Mouse (Mus musculus) limb, embryonic 14.5 days (tissue): ENCODE data around the gene Irf2. TPM values are rescaled to one million over a fixed set of nuclear protein-coding genes. Genes with fewer than 3 reads are reported as not detected.

ENCODE experiments used
- ATAC-seq: fragments of 200-750 bp; cut with Nextera tagmentation; 2 replicates; pipeline ENCODE4 v1.8.0; 2017; ENCODE audit warnings: low read depth, moderate number of reproducible peaks, moderate TSS enrichment; ENCODE audit not compliant: low FRiP score
- DNase-seq: peaks from one replicate; pipeline ENCODE4 v3.0.0-alpha.2; 2015; ENCODE audit warnings: low spot score
- H3K27ac ChIP-seq: fragments of 300-500 bp; sonication (generic); replicated peaks from 2 replicates; pipeline ENCODE4 v1.5.1; 2014; ENCODE audit warnings: low read depth, mild to moderate bottlenecking, low read length, moderate library complexity, mixed read lengths
- H3K27me3 ChIP-seq: fragments of 300-500 bp; sonication (generic); 2 replicates; pipeline ENCODE4 v1.6.1; 2014; ENCODE audit warnings: low read length, mixed read lengths; ENCODE audit not compliant: control insufficient read depth, insufficient read depth
- H3K36me3 ChIP-seq: fragments of 300-500 bp; sonication (generic); 2 replicates; pipeline ENCODE4 v1.6.1; 2014; ENCODE audit warnings: mild to moderate bottlenecking, low read length, moderate library complexity, mixed read lengths; ENCODE audit not compliant: control insufficient read depth, insufficient read depth
- H3K4me1 ChIP-seq: fragments of 300-500 bp; sonication (generic); 2 replicates; pipeline ENCODE4 v1.6.1; 2014; ENCODE audit warnings: antibody characterized with exemption, low read length, mixed read lengths; ENCODE audit not compliant: control insufficient read depth, insufficient read depth
- H3K4me2 ChIP-seq: fragments of 300-500 bp; sonication (generic); replicated peaks from 2 replicates; pipeline ENCODE4 v1.6.1; 2014; ENCODE audit warnings: low read depth, mild to moderate bottlenecking, low read length, moderate library complexity; ENCODE audit not compliant: severe bottlenecking
- H3K4me3 ChIP-seq: fragments of 300-500 bp; sonication (generic); replicated peaks from 2 replicates; pipeline ENCODE4 v1.5.1; 2014; ENCODE audit warnings: low read length
- H3K9ac ChIP-seq: fragments of 300-500 bp; sonication (generic); 2 replicates; pipeline ENCODE4 v1.6.1; 2014; ENCODE audit warnings: mild to moderate bottlenecking, low read depth, low read length, moderate library complexity; ENCODE audit not compliant: severe bottlenecking
- H3K9me3 ChIP-seq: fragments of 300-500 bp; sonication (generic); 2 replicates; pipeline ENCODE4 v1.6.1; 2016; ENCODE audit warnings: low read length; ENCODE audit not compliant: control insufficient read depth
- POLR2A ChIP-seq: fragments of 200-500 bp; IDR thresholded peaks from 2 replicates; pipeline ENCODE4 v1.8.0; 2012; ENCODE audit warnings: inconsistent platforms, mild to moderate bottlenecking, moderate library complexity, borderline replicate concordance; ENCODE audit not compliant: insufficient read depth, insufficient read length; ENCODE audit errors: extremely low read depth
- WGBS: fragments of 180-500 bp; shearing (Covaris S2); extraction: QIAGEN DNeasy Blood & Tissue Kit; methylation state at CpG from one replicate; pipeline ENCODE4 v1.1.7; 2014; 5-methylcytosine and 5-hydroxymethylcytosine counted together
- polyA plus RNA-seq, 2 experiments: library from polyadenylated mRNA; depleted of rRNA in 1 of 2; stranded (reverse) in 1 of 2; unstranded in 1 of 2; fragments of >200 nt; fragmentation: Nextera tagmentation in 1 of 2; extraction: Ambion mirVana in 1 of 2; gene quantifications; 2 replicates each; pipeline versions ENCODE4 v1.2.1 to v1.2.3; 2012 to 2014

Irf2 gene
- polyA plus RNA-seq, 2 experiments = 15.1 to 16.8 TPM

GRCm38 (mm10) chr8:46711496-46711895 is 28.0 kb upstream of the Irf2 start:
- no peak for ATAC-seq
- WGBS = 77% methylated on average over 2 of the region's 2 CpGs
- Histone ChIP-seq H3K36me3 (no peaks in the 10 kb centered on the region), H3K27me3 (no peaks in the 10 kb centered on the region), H3K27ac (no peak overlapping the region), H3K4me1 (0 out of 2 replicates have a peak, but pooled peaks cover 3% of the 10 kb centered on the region), H3K4me3 (no peak overlapping the region), H3K4me2 (no peak overlapping the region), H3K9me3 (no peaks in the 10 kb centered on the region), H3K9ac (no peak overlapping the region)
- DNase-seq = no peak
- no peak for TF ChIP-seq POLR2A

GRCm38 (mm10) chr8:46713178-46713577 is 26.4 kb upstream of the Irf2 start:
- H3K9me3 ChIP-seq = no peaks in the 10 kb centered on the region
- H3K27ac ChIP-seq = no peak overlapping the region
- 0 out of 2 replicates have a peak, but pooled peaks cover 6% of the 10 kb centered on the region for H3K4me1 ChIP-seq
- DNase-seq = no peak
- no peaks in the 10 kb centered on the region for H3K36me3 ChIP-seq
- no peak overlapping the region for H3K4me2 ChIP-seq
- no peak overlapping the region for H3K4me3 ChIP-seq
- no peak for ATAC-seq
- no peak for TF ChIP-seq POLR2A
- H3K9ac ChIP-seq = no peak overlapping the region
- H3K27me3 ChIP-seq = no peaks in the 10 kb centered on the region
- 91% methylated on average over 11 of the region's 11 CpGs for WGBS

- no peak for TF ChIP-seq POLR2A
- Histone ChIP-seq H3K9me3 (no peaks in the 10 kb centered on the region), H3K27ac (no peak overlapping the region), H3K9ac (no peak overlapping the region), H3K4me2 (no peak overlapping the region), H3K27me3 (no peaks in the 10 kb centered on the region), H3K36me3 (no peaks in the 10 kb centered on the region), H3K4me1 (0 out of 2 replicates have a peak, but pooled peaks cover 6% of the 10 kb centered on the region), H3K4me3 (no peak overlapping the region)
- no peak for ATAC-seq
- 45% methylated on average over 6 of the region's 6 CpGs for WGBS
- no peak for DNase-seq
Observed at GRCm38 (mm10) chr8:46713844-46714243, 25.7 kb upstream of the Irf2 start.

GRCm38 (mm10) chr8:46714400-46714799 is 25.1 kb upstream of the Irf2 start:
- no peaks in the 10 kb centered on the region for H3K27me3 ChIP-seq
- no peak for DNase-seq
- no peaks in the 10 kb centered on the region for H3K36me3 ChIP-seq
- no peak overlapping the region for H3K27ac ChIP-seq
- no peak overlapping the region for H3K4me2 ChIP-seq
- ATAC-seq = no peak
- no peak overlapping the region for H3K9ac ChIP-seq
- no peak for TF ChIP-seq POLR2A
- no peak overlapping the region for H3K4me3 ChIP-seq
- H3K9me3 ChIP-seq = no peaks in the 10 kb centered on the region
- WGBS = 69% methylated on average over 3 of the region's 3 CpGs
- H3K4me1 ChIP-seq = 0 out of 2 replicates have a peak, but pooled peaks cover 6% of the 10 kb centered on the region

GRCm38 (mm10) chr8:46716477-46716876 is 23.1 kb upstream of the Irf2 start:
- H3K27me3 ChIP-seq = no peaks in the 10 kb centered on the region
- no peak overlapping the region for H3K27ac ChIP-seq
- H3K4me2 ChIP-seq = no peak overlapping the region; the same call in 1 of the 2 replicates
- no peak overlapping the region for H3K9ac ChIP-seq
- no peak for ATAC-seq
- H3K4me1 ChIP-seq = 0 out of 2 replicates have a peak, but pooled peaks cover 6% of the 10 kb centered on the region
- no peaks in the 10 kb centered on the region for H3K36me3 ChIP-seq
- no peak for TF ChIP-seq POLR2A
- no peaks in the 10 kb centered on the region for H3K9me3 ChIP-seq
- no peak for DNase-seq
- no peak overlapping the region for H3K4me3 ChIP-seq
- 27% methylated on average over 11 of the region's 11 CpGs for WGBS

- Histone ChIP-seq H3K4me1 (0 out of 2 replicates have a peak, but pooled peaks cover 6% of the 10 kb centered on the region), H3K9ac (no peak overlapping the region), H3K4me2 (no peak overlapping the region), H3K36me3 (no peaks in the 10 kb centered on the region), H3K4me3 (no peak overlapping the region), H3K9me3 (no peaks in the 10 kb centered on the region), H3K27ac (no peak overlapping the region), H3K27me3 (no peaks in the 10 kb centered on the region)
- ATAC-seq (no peak), DNase-seq (no peak)
- TF ChIP-seq POLR2A = no peak
- 55% methylated on average over 6 of the region's 6 CpGs for WGBS
Observed at GRCm38 (mm10) chr8:46717170-46717569, 22.4 kb upstream of the Irf2 start.
